Mouse (Mus musculus) CH12.LX (cell line): ENCODE data around the gene Clcnka.

Source experiments
- CHD1 ChIP-seq: IDR thresholded peaks from 2 replicates; pipeline ENCODE4 v1.6.1; 2012; ENCODE audit warnings: low read depth, low read length, improper control_type of control experiment, inconsistent platforms
- CHD2 ChIP-seq: IDR thresholded peaks from 2 replicates; pipeline ENCODE4 v1.6.1; 2011; ENCODE audit warnings: low read length, improper control_type of control experiment
- CTCF ChIP-seq, 2 experiments: IDR thresholded peaks in 1 of 2; conservative IDR thresholded peaks in 1 of 2; 2 replicates each; pipeline ENCODE4 v1.5.1; 2011 to 2012; ENCODE audit warnings: low read depth in 2 of 2, low read length in 2 of 2, improper control_type of control experiment in 1 of 2, inconsistent platforms in 1 of 2, mild to moderate bottlenecking in 1 of 2, moderate library complexity in 1 of 2
- HCFC1 ChIP-seq: IDR thresholded peaks from 2 replicates; pipeline ENCODE4 v1.6.1; 2012; ENCODE audit warnings: low read depth, mild to moderate bottlenecking, inconsistent platforms, low read length, improper control_type of control experiment
- MAFK ChIP-seq: IDR thresholded peaks from 2 replicates; pipeline ENCODE4 v1.6.1; 2011; ENCODE audit warnings: low read length, improper control_type of control experiment; ENCODE audit not compliant: insufficient replicate concordance
- POLR2A ChIP-seq: IDR thresholded peaks from 2 replicates; pipeline ENCODE4 v1.6.1; 2011; ENCODE audit warnings: low read depth, mild to moderate bottlenecking, improper control_type of control experiment, low read length
- POLR2AphosphoS2 ChIP-seq: IDR thresholded peaks from 2 replicates; pipeline ENCODE4 v1.6.1; 2011; ENCODE audit warnings: low read depth, low read length, improper control_type of control experiment
- USF1 ChIP-seq: IDR thresholded peaks from 2 replicates; pipeline ENCODE4 v1.6.1; 2014; ENCODE audit warnings: low read depth, mild to moderate bottlenecking, inconsistent platforms, low read length, improper control_type of control experiment

DNA sequence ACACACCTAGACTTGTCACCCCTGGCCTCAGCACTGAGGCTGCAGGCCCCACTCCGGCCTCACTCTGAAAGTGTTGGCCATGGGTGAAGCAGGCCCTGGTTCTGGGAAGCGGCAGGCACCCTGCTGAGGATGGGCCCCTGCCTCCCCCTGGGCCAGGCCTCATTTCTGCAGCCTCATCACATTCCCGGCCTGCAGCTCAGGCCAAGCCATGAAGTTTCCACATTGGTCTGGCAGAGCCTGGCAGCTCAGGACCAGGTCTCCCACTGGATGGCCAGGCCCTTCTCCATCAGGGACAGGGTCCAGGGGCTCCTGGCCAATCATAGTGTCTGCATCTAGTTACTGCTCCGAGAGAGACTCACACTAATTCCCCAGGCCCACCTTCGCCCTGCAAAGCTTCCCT, 63.8 kb downstream of the Clcnka start:
- TF ChIP-seq USF1 (no peak), POLR2AphosphoS2 (no peak), CHD1 (no peak), POLR2A (no peak), CTCF (conservative IDR thresholded peaks at IDR 0.05 in 1 of 2, IDR thresholded peaks at IDR 0.05 in 1 of 2; ENCODE audit: low read depth in 2 of 2, low read length in 2 of 2) (no peak), CHD2 (no peak), HCFC1 (no peak), MAFK (no peak)
